Mouse (Mus musculus) forebrain, embryonic 11.5 days (tissue): ENCODE measurements around the gene Ccnj. TPM values are rescaled to one million over a fixed set of nuclear protein-coding genes. Genes with fewer than 3 reads are reported as not detected.

ENCODE experiments used
- ATAC-seq: fragments of 200-750 bp; cut with Nextera tagmentation; replicated peaks from 2 replicates; pipeline ENCODE4 v1.8.0; 2017; ENCODE audit warnings: moderate TSS enrichment; ENCODE audit not compliant: low FRiP score
- DNase-seq: peaks from one replicate; pipeline ENCODE4 v3.0.0-alpha.2; 2017; ENCODE audit warnings: low spot score
- H3K27ac ChIP-seq: fragments of 300-500 bp; sonication (generic); 2 replicates; pipeline ENCODE4 v1.5.1; 2014; ENCODE audit warnings: low read depth, low read length
- H3K27me3 ChIP-seq: fragments of 300-500 bp; sonication (generic); 2 replicates; pipeline ENCODE4 v1.6.1; 2014; ENCODE audit warnings: mild to moderate bottlenecking, low read length, mixed read lengths; ENCODE audit not compliant: control insufficient read depth, insufficient read depth
- H3K36me3 ChIP-seq: fragments of 300-500 bp; sonication (generic); 2 replicates; pipeline ENCODE4 v1.6.1; 2014; ENCODE audit warnings: mild to moderate bottlenecking, low read length, moderate library complexity, mixed read lengths; ENCODE audit not compliant: control insufficient read depth, insufficient read depth
- H3K4me1 ChIP-seq: fragments of 300-500 bp; sonication (generic); replicated peaks from 2 replicates; pipeline ENCODE4 v1.6.1; 2014; ENCODE audit warnings: low read length, mixed read lengths; ENCODE audit not compliant: control insufficient read depth, insufficient read depth
- H3K4me2 ChIP-seq: fragments of 300-500 bp; sonication (generic); 2 replicates; pipeline ENCODE4 v1.6.1; 2014; ENCODE audit warnings: low read depth, mild to moderate bottlenecking, low read length, moderate library complexity, mixed read lengths; ENCODE audit not compliant: severe bottlenecking
- H3K4me3 ChIP-seq: fragments of 300-500 bp; sonication (generic); 2 replicates; pipeline ENCODE4 v1.5.1; 2014; ENCODE audit warnings: low read depth, low read length
- H3K9ac ChIP-seq: fragments of 300-500 bp; sonication (generic); 2 replicates; pipeline ENCODE4 v1.6.1; 2014; ENCODE audit warnings: low read length
- H3K9me3 ChIP-seq: fragments of 300-500 bp; sonication (generic); 2 replicates; pipeline ENCODE4 v1.6.1; 2016; ENCODE audit warnings: low read length, mixed read lengths; ENCODE audit not compliant: control insufficient read depth
- WGBS: fragments of 180-500 bp; shearing (Covaris S2); extraction: QIAGEN DNeasy Blood & Tissue Kit; methylation state at CpG from one replicate; pipeline ENCODE4 v1.1.7; 2014; 5-methylcytosine and 5-hydroxymethylcytosine counted together
- polyA plus RNA-seq: library from polyadenylated mRNA; unstranded; fragments of >200 nt; fragmentation: Nextera tagmentation; extraction: Ambion mirVana; gene quantifications from 2 replicates; pipeline ENCODE4 v1.2.1, GENCODE M21; 2014

Ccnj gene
- polyA plus RNA-seq, 1 experiment from 2014 or later: 36.4 TPM

GRCm38 (mm10) chr19:40815645-40816183 is 15.4 kb upstream of the Ccnj start:
- no peak for ATAC-seq
- H3K9ac ChIP-seq: no peak overlapping the region

GRCm38 (mm10) chr19:40817901-40818532 is 13.1 kb upstream of the Ccnj start:
- DNase-seq (no peak), ATAC-seq (no peak)
- Histone ChIP-seq H3K4me3 (no peak overlapping the region), H3K36me3 (no peaks in the 10 kb centered on the region), H3K9ac (no peak overlapping the region), H3K4me1 (no peaks in the 10 kb centered on the region), H3K27ac (no peak overlapping the region), H3K27me3 (no peaks in the 10 kb centered on the region), H3K4me2 (no peak overlapping the region), H3K9me3 (no peaks in the 10 kb centered on the region)
- WGBS: 84% methylated on average over 6 of the region's 6 CpGs

More at GRCm38 (mm10) chr19:40815645-40816183, 15.4 kb upstream of the Ccnj start:
- no peaks in the 10 kb centered on the region for H3K9me3 ChIP-seq
- no peaks in the 10 kb centered on the region for H3K27me3 ChIP-seq
- H3K4me2 ChIP-seq: no peak overlapping the region
- WGBS: 85% methylated on average over 7 of the region's 7 CpGs
- no peak overlapping the region for H3K4me3 ChIP-seq
- no peak for DNase-seq
- H3K36me3 ChIP-seq: no peaks in the 10 kb centered on the region
- no peak overlapping the region for H3K27ac ChIP-seq
- H3K4me1 ChIP-seq: no peaks in the 10 kb centered on the region

- no peak overlapping the region for H3K9ac ChIP-seq
- H3K4me1 ChIP-seq: no peaks in the 10 kb centered on the region
- H3K4me3 ChIP-seq: no peak overlapping the region
- ATAC-seq (no peak), DNase-seq (no peak)
- no peak overlapping the region for H3K4me2 ChIP-seq
- H3K27ac ChIP-seq: no peak overlapping the region
- no peaks in the 10 kb centered on the region for H3K27me3 ChIP-seq
- no peaks in the 10 kb centered on the region for H3K9me3 ChIP-seq
- H3K36me3 ChIP-seq: no peaks in the 10 kb centered on the region
- 80% methylated on average over 7 of the region's 7 CpGs for WGBS
Observed at GRCm38 (mm10) chr19:40818764-40819163, 12.3 kb upstream of the Ccnj start.

- Histone ChIP-seq H3K27me3 (no peaks in the 10 kb centered on the region), H3K4me1 (no peaks in the 10 kb centered on the region), H3K9me3 (no peaks in the 10 kb centered on the region), H3K36me3 (no peaks in the 10 kb centered on the region), H3K4me2 (no peak overlapping the region), H3K27ac (no peak overlapping the region), H3K4me3 (no peak overlapping the region), H3K9ac (no peak overlapping the region)
- DNase-seq (no peak), ATAC-seq (no peak)
- 87% methylated on average over 4 of the region's 4 CpGs for WGBS
Observed at GRCm38 (mm10) chr19:40821306-40821825, 9.7 kb upstream of the Ccnj start.

GRCm38 (mm10) chr19:40825636-40826035 is 5.4 kb upstream of the Ccnj start:
- H3K4me1 ChIP-seq: peaks cover 2% of the 10 kb centered on the region; the same call in 1 of the 2 replicates
- 66% methylated on average over 5 of the region's 5 CpGs for WGBS
- no peak overlapping the region for H3K27ac ChIP-seq
- H3K4me2 ChIP-seq: no peak overlapping the region
- no peak overlapping the region for H3K4me3 ChIP-seq
- no peak overlapping the region for H3K9ac ChIP-seq
- no peaks in the 10 kb centered on the region for H3K27me3 ChIP-seq
- DNase-seq: no peak
- H3K36me3 ChIP-seq: no peaks in the 10 kb centered on the region
- H3K9me3 ChIP-seq: no peaks in the 10 kb centered on the region
- no peak for ATAC-seq

GRCm38 (mm10) chr19:40826735-40827134 is 4.3 kb upstream of the Ccnj start:
- H3K27ac ChIP-seq: no peak overlapping the region

GRCm38 (mm10) chr19:40830198-40830597 is 881 bp upstream of the Ccnj start:
- Histone ChIP-seq H3K9ac (peak overlapping the region; percentile 99), H3K36me3 (no peaks in the 10 kb centered on the region; the same call in 1 of the 2 replicates), H3K4me3 (peak overlapping the region; percentile 93), H3K9me3 (no peaks in the 10 kb centered on the region), H3K27ac (no peak overlapping the region), H3K4me1 (peaks cover 19% of the 10 kb centered on the region), H3K27me3 (no peaks in the 10 kb centered on the region), H3K4me2 (peak overlapping the region; percentile 73)
- DNase-seq (no peak), ATAC-seq (no peak)
- WGBS: 64% methylated on average over 7 of the region's 7 CpGs

More at GRCm38 (mm10) chr19:40826735-40827134, 4.3 kb upstream of the Ccnj start:
- Histone ChIP-seq H3K27me3 (no peaks in the 10 kb centered on the region), H3K9ac (no peak overlapping the region), H3K36me3 (no peaks in the 10 kb centered on the region; the same call in 1 of the 2 replicates), H3K9me3 (no peaks in the 10 kb centered on the region), H3K4me3 (no peak overlapping the region), H3K4me2 (no peak overlapping the region), H3K4me1 (peaks cover 2% of the 10 kb centered on the region; the same call in 1 of the 2 replicates)
- WGBS: 81% methylated on average over 7 of the region's 7 CpGs
- DNase-seq: no peak
- ATAC-seq: no peak

GRCm38 (mm10) chr19:40831416-40832201 is 530 bp downstream of the Ccnj start:
- Histone ChIP-seq H3K9me3 (no peaks in the 10 kb centered on the region), H3K27me3 (no peaks in the 10 kb centered on the region), H3K27ac (peak overlapping the region; percentile 92), H3K9ac (peak overlapping the region; percentile 99), H3K4me3 (peak overlapping the region; percentile 93), H3K4me2 (peak overlapping the region; percentile 73), H3K36me3 (no peaks in the 10 kb centered on the region; the same call in 1 of the 2 replicates), H3K4me1 (peaks cover 19% of the 10 kb centered on the region)
- DNase-seq (peak; percentile 86), ATAC-seq (peak; percentile 83)
- WGBS: under 1% methylated on average over 59 of the region's 76 CpGs
